Mouse (Mus musculus) adrenal gland, adult (tissue): ENCODE measurements at regions not wholly inside any gene's neighbourhood (a gene's known extent, or its start where the extent isn't known, plus 50 kb on each side); places are given as distances from the start of the nearest gene placed in this dataset.
A peak's percentile ranks its signal among the peaks of the same experiment; 100 is the strongest.

ENCODE experiments used
- DNase-seq, 2 experiments: peaks; one replicate each; pipeline ENCODE4 v3.0.0; 2022 to 2023; ENCODE audit warnings: low spot score in 1 of 2; ENCODE audit not compliant: inconsistent age in 2 of 2

DNA sequence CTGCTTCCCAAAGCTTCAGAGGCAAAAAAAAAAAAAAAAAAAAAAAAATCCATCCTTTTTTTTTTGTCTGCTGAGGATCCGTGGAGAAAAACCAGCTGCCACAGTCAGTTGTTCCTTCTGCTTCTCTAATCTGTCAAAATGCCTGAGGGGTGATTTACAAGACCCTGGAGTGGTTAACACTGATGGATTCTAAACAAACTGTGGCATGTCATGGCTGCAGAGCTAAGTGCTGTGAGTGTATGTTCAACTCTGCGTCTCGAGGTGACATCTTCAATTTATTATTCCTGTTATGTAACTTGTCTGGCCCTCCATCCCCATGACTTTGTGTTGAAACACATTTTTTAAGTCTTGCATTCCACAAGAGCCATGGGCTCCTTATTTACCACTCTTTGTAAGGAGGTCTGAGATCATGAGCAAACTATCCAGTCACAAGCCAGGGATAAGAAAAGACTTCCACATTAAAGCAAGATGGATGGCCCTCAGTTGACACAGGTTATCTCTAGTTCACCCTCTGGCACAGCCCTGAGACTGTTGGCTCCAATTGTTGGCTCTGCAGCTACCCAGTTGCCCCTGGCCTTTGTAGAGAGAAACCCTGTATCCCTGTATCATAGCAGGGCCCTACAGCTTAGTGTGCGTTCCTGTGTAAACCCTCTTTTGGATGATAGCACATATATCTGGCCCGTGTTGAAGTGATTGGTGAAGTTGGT lies 153.6 kb downstream of the Thbs2 start:
- peak in 1 of 2 experiments; percentile 47 for DNase-seq

DNA sequence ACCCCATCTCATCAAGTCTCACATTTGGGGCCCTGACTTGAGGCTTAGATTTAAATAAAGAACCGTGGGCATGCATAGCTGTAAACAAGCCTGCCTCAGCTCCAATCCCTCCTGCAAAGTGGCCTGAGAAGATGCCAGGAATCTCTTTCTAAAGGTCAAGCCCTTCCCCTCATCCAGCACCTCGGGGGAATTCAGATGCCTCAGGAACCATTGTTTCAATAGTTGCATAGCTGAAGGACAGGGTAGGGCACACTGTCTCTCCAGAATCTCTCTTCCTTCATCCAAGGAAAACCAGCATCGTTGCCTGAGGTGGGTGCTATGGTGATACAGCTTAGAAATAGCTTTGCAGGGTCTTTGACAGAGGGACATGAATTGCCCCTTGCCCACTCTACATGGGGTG lies 154.4 kb downstream of the Thbs2 start:
- no peak for DNase-seq

GRCm38 (mm10) chr17:14539191-14539590 lies 154.8 kb downstream of the Thbs2 start:
- no peak for DNase-seq

- DNase-seq, result no peak
Observed at GRCm38 (mm10) chr17:14538527-14538926, 155.5 kb downstream of the Thbs2 start.

GRCm38 (mm10) chr17:14532979-14533314 lies 161.1 kb downstream of the Thbs2 start:
- no peak for DNase-seq

- DNase-seq, result no peak
Observed at GRCm38 (mm10) chr17:14532298-14532978, 161.6 kb downstream of the Thbs2 start.

GRCm38 (mm10) chr17:14531796-14532195 lies 162.2 kb downstream of the Thbs2 start:
- no peak for DNase-seq

DNA sequence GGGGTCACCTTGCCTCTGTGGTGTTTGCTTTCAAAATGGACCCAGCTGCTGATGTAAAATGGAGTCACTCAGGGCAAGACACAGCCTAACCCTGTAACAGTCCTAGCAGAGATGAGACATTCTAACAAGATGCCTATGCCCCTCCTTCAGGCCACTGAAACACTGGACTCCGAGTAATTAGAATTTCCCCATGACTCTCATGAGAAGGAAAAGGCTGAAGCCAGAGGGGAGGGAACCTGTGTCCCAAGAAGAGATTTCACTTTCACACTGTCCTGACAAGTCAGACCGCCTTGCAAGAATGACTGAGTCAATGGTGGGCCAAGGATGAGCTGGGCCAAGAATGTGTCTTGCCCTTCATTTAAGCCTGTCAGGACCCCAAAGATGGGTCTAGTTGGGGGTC lies 166.3 kb downstream of the Thbs2 start:
- no peak for DNase-seq

GRCm38 (mm10) chr17:14525255-14525654 lies 168.8 kb downstream of the Thbs2 start:
- no peak for DNase-seq

- peak; percentile 29 to 80 for DNase-seq
Observed at GRCm38 (mm10) chr17:14524426-14525236, 169.4 kb downstream of the Thbs2 start.

DNA sequence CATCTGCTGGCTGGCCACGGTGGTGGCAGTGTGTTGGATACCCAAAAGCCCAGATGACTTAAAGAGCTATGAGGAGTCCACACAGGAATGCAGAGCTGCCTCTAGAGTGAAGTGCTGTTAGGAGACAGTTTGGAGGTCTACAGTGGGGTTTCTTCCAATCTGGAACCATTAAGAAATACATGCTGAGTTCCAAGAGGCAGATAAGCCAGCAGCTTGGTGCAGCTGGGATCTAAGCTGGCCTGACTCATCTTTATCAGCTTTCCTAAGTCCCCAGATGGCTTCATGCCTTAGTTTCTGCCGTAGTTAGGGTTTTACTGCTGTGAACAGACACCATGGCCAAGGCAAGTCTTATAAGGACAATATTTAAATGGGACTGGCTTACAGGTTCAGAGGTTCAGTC lies 172.0 kb downstream of the Thbs2 start:
- DNase-seq, result no peak

- DNase-seq, result peak; percentile 46 to 85
Observed at GRCm38 (mm10) chr17:14520565-14520964, 173.5 kb downstream of the Thbs2 start.

DNA sequence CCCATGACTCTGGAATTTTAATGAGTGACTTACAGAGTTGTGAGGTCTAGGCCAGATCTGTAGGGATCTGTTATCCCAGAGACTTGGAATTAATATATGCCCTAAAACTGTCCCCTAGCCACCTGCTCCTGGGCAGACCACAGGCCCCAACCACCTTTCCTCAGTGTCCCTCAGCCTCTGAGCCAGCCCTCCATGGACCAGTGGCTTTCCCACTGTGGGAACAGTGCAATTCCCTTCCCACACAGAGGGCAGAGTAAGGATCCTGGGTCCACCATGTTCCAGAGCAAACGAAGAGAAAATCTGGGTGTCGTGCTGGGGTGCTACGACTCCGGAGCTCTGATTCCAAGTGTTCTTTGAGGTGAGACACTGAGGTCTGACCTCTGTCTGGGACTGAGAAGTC lies 174.7 kb downstream of the Thbs2 start:
- DNase-seq, result no peak

- DNase-seq, result no peak
Observed at GRCm38 (mm10) chr17:14518216-14518615, 175.8 kb downstream of the Thbs2 start.

DNA sequence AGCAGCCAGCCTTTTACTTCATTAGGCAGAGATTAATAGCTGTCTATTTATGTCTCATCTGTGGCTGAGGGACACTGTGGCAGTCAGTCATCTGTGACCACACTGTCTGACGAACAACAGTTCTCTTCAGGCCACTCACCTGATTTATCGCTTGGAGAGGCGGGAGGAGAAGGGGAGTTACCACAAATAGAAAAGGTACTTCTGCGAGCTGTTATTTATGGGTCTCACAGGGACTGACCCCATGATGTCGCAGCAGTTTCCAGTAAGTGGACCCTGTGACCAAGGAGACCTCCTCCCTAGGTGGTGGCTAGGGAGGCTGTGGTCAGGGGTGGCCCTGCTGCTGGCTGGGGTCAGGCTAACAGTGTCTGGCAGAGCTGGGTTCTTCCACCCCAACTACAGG lies 176.7 kb downstream of the Thbs2 start:
- no peak for DNase-seq

- peak; percentile 33 to 70 for DNase-seq
Observed at GRCm38 (mm10) chr17:14516097-14516496, 177.9 kb downstream of the Thbs2 start.

- DNase-seq, result peak in 1 of 2 experiments; percentile 47
Observed at GRCm38 (mm10) chr17:14513454-14513853, 180.6 kb downstream of the Thbs2 start.

GRCm38 (mm10) chr17:14510486-14510885 lies 183.5 kb downstream of the Thbs2 start:
- no peak for DNase-seq

DNA sequence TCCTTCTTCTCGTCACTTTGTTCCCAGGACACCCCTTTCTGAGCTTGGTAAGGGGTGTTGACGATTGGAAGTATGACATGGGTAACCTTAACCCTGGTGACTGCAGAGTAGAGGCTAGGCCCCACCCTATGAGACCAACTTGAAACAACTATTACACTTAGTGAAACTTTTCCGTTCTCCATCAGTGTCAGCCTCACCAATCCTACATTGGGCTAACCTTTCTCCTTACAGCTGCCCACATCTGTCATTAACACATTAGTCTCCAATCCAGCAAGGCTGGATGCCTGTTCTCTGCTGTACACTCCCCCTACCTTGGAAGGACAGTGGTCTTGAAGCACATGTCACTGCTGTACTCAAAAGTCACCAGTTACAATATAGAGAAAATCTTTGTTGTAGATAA lies 186.9 kb downstream of the Thbs2 start:
- no peak for DNase-seq

GRCm38 (mm10) chr17:14506123-14506522 lies 187.9 kb downstream of the Thbs2 start:
- DNase-seq, result no peak

GRCm38 (mm10) chr17:14505415-14505814 lies 188.6 kb downstream of the Thbs2 start:
- no peak for DNase-seq

- no peak for DNase-seq
Observed at GRCm38 (mm10) chr17:14503670-14504069, 190.4 kb downstream of the Thbs2 start.
